Mouse (Mus musculus): ENCODE measurements around the gene Ggt6. TPM values are rescaled to one million over a fixed set of nuclear protein-coding genes. Genes with fewer than 3 reads are reported as not detected.

The Ggt6 gene
- total RNA-seq (2014; fragmentation: Nextera tagmentation) (not detected in 2 replicates), total RNA-seq (2017) (not detected in 2 replicates)

GRCm38 (mm10) chr11:72434963-72435693 is at the start of gene Ggt6:
Ggt6 (plus strand) TSS chr11:72435526.
- no peak for ATAC-seq (replicated peaks; ENCODE audit: low FRiP score, low TSS enrichment, poor library complexity, severe bottlenecking)

GRCm38 (mm10) chr11:72388113-72388529 is 47.2 kb upstream of the Ggt6 start:
- no peak for ATAC-seq (replicated peaks; ENCODE audit: low FRiP score, low TSS enrichment, poor library complexity, severe bottlenecking)

DNA sequence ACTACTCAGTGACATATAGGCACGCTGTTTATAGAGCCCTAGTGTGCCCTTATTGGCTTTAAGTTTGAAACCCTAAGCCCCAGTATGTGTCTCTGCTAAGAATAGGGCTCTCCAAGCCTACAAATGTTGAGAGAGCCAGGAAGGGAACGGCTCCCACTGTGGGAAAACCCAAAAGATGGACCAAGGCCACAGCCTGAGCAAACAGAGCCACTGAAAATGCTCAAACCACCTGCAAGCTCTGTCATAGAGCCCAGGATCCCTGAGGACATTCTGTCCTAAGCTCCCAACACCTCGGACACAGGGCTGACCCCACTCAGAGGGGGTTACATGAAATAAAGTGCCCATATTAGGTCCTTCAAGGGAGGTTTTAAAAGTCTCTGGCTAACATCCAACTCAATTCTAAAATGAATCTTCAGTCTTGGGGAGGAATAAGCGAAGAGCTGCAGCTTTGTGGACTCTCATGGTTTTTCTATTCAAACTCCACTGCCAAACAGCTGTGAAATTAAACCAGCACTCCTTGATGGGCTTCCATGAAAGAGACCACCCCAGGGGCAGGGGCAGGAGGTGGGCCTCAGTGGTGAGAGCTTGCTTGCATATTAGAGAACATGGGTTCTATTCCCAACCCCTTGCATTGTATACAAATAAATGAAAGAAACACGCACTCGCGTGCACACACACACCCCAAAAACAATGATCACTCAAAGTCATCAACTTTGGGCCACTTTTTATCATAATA is 45.8 kb upstream of the Ggt6 start:
- no peak for ATAC-seq (replicated peaks; ENCODE audit: low FRiP score, low TSS enrichment, poor library complexity, severe bottlenecking)

DNA sequence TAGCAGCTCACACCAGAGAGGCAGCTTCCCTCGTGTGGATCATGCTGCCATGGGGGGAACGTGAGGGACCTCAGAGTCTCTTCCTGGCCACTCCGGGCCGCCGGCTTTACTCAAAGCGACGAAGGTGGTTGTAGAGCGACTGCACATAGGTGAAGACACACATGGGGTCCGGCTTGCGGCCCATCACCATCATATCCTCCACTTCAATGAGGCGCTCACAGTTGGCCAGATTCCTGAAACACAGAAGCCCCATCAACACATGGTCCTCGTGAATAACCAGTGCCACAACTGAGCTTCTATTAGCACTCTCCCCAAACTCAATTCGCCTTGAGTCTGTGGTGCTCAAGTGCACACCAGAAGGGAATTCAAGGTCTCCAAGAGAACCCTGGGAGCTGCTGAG is 44.1 kb upstream of the Ggt6 start:
- no peak for ATAC-seq (replicated peaks; ENCODE audit: low FRiP score, low TSS enrichment, poor library complexity, severe bottlenecking)

DNA sequence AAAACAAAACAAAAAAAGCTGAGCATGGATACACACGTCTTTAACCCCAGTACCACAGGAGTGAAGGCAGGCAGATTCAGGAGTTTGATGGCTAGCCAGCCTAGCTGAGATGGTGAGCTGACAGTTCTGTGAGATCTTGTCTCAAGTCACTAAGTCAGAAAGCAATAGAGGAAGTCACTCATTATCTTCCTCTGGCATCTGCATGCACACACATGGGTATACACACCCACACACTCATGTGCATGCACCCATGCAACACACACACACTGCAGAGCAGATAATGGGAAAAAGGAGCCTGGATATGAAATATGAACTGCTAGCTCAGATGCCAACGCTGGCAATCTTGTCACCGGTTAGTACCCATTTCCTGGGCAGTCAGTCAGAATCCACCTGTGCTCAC is 42.1 kb upstream of the Ggt6 start:
- no peak for ATAC-seq (replicated peaks; ENCODE audit: low FRiP score, low TSS enrichment, poor library complexity, severe bottlenecking)

DNA sequence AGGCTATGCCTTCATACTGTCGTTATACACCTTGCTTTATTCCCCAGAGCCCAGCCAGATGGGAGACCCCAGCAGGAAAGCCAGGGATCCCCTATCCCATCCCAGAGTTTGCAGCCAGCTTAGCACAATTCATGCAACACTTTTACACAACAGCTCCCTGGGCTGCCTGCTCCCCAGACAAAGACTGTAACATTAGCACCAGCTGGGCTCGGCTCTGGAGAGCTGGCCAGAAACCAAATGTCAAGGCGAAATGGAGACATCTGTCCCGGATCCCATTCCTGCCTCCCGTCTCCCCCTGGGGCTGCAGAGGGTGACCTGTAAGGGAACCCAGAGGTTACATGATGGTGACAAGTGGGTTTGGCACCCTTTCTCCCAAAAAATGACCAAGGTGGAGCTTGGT is 41.7 kb upstream of the Ggt6 start:
- no peak for ATAC-seq (replicated peaks; ENCODE audit: low FRiP score, low TSS enrichment, poor library complexity, severe bottlenecking)

GRCm38 (mm10) chr11:72394694-72395093 is 40.6 kb upstream of the Ggt6 start:
- 0 out of 2 replicates have a peak, but pooled peaks have one; percentile 29 for ATAC-seq (replicated peaks; ENCODE audit: low FRiP score, low TSS enrichment, poor library complexity, severe bottlenecking)

- ATAC-seq (replicated peaks; ENCODE audit: low FRiP score, low TSS enrichment, poor library complexity, severe bottlenecking) = no peak
Measured at GRCm38 (mm10) chr11:72395652-72396051, 39.7 kb upstream of the Ggt6 start.

GRCm38 (mm10) chr11:72396621-72397020 is 38.7 kb upstream of the Ggt6 start:
- ATAC-seq (replicated peaks; ENCODE audit: low FRiP score, low TSS enrichment, poor library complexity, severe bottlenecking) = no peak

DNA sequence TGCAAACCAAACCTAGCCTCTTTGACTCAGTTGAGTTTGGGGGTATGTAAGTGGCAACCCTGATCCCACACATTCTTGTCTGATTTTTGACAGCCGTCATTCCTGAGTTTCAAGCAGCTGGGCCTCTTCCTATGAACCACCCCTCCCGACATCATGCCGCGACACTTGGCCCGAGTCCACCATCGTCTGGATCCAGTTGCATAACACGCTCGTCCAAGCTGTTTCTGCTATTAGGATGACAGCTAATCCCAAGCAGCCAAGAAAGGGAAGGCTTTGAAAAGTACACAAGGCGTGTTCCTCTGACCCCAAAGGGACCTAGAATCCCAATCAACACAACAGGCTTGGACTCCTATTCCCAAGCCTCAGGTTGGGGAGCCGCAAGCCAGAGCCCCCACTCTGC is 38.3 kb upstream of the Ggt6 start:
- ATAC-seq (replicated peaks; ENCODE audit: low FRiP score, low TSS enrichment, poor library complexity, severe bottlenecking) = no peak

DNA sequence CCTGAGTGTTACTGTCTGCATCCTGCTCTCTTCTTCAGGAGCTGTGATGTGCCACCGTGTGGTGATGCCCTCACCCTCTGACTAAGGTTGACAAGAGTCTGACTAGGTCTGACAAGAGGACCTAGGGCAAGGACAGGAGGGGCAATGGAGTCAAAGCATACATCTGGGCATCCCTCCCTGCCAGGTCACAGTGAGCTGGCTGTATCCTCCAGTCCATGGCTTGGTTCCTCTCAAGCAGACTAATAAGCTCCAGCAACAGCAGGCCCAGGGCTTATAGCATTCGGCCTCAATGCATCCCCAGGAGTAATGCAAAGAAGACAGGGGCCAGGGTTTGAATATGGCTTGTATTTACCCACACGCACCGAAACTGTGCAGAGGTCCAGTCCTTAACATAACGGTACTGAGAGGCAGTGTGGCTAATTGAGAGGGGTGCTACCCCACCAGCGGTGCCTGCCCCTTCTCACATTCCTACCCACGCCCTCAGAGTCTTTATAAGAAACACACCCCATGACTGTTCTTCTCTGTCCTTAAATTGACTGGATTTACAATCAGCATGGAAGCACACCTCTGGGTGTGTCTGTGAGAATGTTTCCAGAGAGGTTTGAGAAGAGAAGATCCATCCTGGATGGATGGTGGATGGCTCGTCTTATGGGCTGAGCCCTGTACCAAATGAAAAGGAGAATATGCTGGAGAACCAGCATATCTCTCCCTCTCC is 37.4 kb upstream of the Ggt6 start:
- no peak for ATAC-seq (replicated peaks; ENCODE audit: low FRiP score, low TSS enrichment, poor library complexity, severe bottlenecking)

DNA sequence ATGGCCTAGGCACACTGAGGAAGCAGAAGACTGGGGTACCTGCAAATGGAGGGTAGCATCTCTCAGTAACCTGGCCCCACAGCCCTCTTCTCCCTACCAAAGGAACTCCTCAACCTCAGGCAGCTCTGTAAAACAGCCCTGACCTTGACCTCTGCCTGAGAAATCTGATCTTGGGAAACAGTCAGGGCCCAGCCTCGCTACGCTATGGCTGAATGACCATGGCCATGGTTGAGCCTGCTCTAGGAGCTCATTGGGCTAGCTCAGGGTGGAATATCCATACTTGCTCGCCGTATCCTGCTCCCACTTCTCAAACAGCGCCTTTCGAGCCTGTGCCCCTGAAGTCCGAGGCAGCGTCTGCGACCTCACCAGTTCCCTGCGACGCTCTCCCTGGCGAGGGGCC is 34.3 kb upstream of the Ggt6 start:
- ATAC-seq (replicated peaks; ENCODE audit: low FRiP score, low TSS enrichment, poor library complexity, severe bottlenecking) = no peak

DNA sequence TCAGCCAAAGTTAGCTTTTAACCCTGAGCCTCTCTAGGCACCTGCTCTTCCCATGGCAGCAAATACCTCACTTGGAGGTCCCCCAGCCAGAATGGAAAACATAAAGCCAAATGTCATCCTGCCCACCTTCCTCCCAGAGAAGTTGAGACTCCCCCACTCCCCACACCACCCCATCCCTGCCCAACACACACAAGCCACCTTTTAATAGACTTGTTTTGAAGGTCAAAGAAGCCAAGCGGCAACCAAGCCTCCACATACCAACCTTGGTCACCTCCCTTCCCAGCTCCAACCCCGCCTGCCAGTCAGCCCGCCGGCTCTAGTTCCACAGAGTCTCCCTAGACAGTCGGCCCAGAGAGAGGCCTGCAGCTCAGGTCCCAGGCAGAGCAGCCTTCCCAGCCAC is 33.3 kb upstream of the Ggt6 start:
- ATAC-seq (replicated peaks; ENCODE audit: low FRiP score, low TSS enrichment, poor library complexity, severe bottlenecking) = no peak

DNA sequence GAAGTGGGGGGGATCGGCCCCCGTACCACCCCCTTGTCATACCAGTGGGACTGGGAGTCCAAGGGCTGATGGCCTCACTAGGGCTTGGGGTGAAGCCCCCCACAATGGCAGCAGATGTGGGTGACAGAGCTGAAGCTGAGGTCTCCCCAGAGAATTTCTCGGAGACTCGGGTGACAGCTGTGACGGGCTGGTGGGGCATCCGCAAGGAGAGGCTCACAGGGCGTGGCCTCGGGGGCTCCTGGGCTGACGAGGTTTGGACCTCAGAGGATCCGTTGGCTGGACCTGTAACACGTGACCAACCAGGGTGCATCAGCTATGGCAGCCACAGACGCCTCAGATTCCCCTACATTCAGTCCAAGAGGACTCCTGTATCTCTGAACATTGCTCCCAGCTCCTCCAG is 32.4 kb upstream of the Ggt6 start:
- no peak for ATAC-seq (replicated peaks; ENCODE audit: low FRiP score, low TSS enrichment, poor library complexity, severe bottlenecking)

GRCm38 (mm10) chr11:72405532-72405931 is 29.8 kb upstream of the Ggt6 start:
- ATAC-seq (replicated peaks; ENCODE audit: low FRiP score, low TSS enrichment, poor library complexity, severe bottlenecking) = no peak

DNA sequence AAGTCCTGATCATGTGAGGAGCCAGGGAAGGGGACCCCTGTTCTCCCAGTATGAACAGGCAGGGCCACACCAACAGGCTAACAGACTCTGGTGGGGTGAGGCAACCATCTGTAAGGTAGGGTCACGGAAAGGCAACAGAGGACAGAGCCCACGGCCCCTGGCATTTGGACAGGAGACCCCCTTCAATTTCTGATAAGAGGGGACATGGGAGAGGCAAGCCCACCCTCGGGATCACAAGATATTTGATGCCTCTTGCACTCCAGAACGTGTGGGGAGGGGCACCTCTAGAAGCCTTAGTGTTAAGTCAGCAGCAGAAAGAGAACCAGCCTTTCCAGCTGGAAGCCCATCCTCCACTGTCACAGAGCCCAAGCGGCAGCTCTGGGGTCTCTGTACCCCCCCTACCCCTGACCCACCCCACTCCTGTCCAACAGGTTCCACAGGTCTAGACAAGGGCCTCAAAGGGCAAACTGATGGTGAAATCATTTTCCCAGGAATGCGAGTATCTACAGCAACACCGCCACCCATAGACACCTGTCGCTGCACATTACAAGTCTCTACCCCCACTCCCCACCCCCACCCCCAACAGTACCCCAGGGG is 29.1 kb upstream of the Ggt6 start:
- ATAC-seq (replicated peaks; ENCODE audit: low FRiP score, low TSS enrichment, poor library complexity, severe bottlenecking) = no peak

GRCm38 (mm10) chr11:72407081-72407480 is 28.2 kb upstream of the Ggt6 start:
- no peak for ATAC-seq (replicated peaks; ENCODE audit: low FRiP score, low TSS enrichment, poor library complexity, severe bottlenecking)

GRCm38 (mm10) chr11:72407574-72407973 is 27.8 kb upstream of the Ggt6 start:
- no peak for ATAC-seq (replicated peaks; ENCODE audit: low FRiP score, low TSS enrichment, poor library complexity, severe bottlenecking)

DNA sequence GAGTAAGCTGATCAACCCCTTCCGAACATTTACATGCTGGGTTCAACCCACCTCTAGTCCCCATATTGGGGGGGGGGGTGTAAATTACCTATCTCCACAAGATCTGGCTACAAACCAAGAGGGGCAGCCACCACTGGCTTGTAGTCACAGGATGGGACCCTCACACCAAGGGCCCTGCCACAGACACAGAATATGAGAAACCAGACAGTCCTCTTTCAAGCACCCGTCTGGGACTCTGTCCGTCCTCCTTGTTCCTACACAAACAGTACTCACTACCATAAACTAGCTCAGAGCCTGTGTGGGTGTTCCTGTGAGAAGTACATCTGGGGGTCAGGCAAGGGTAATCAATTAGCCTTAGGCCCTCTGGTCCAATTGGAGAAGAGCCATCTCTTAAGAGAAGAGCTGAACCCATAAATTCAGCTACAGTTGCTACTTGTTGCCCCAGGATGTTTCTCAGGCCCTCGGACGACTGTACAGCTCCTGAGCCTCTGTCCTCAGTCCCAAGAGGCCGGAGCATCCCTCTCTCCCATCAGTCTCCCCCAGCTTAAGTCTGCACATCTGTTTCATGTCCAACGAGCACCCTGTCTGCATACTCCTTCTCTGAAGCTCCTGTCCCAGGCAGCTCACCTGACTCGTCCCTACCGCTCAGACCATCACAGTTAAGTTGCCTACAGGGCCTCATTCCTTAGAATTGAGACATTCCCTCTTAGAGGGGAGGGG is 26.7 kb upstream of the Ggt6 start:
- ATAC-seq (replicated peaks; ENCODE audit: low FRiP score, low TSS enrichment, poor library complexity, severe bottlenecking) = no peak
